Mouse (Mus musculus) urinary bladder, adult 2 months (tissue): ENCODE measurements around the gene Gas7. TPM values are rescaled to one million over a fixed set of nuclear protein-coding genes. Genes with fewer than 3 reads are reported as not detected.

Experiments
- DNase-seq: peaks from one replicate; pipeline ENCODE4 v3.0.0; 2022; ENCODE audit warnings: low spot score
- polyA plus RNA-seq: library from polyadenylated mRNA; depleted of rRNA; stranded (reverse); fragments of >200 nt; gene quantifications from 2 replicates; pipeline ENCODE4 v1.2.3, GENCODE M21; 2012

The Gas7 gene
- polyA plus RNA-seq, 1 experiment = 10.5 TPM

GRCm38 (mm10) chr11:67535703-67536102 lies 80.5 kb downstream of the Gas7 start:
- no peak for DNase-seq

GRCm38 (mm10) chr11:67536413-67536812 lies 81.2 kb downstream of the Gas7 start:
- DNase-seq = no peak

- no peak for DNase-seq
Observed at GRCm38 (mm10) chr11:67537353-67537752, 82.1 kb downstream of the Gas7 start.

GRCm38 (mm10) chr11:67538557-67538956 lies 83.3 kb downstream of the Gas7 start:
- no peak for DNase-seq

- no peak for DNase-seq
Observed at GRCm38 (mm10) chr11:67544656-67545432, 89.6 kb downstream of the Gas7 start.

- DNase-seq = no peak
Observed at GRCm38 (mm10) chr11:67546582-67546981, 91.3 kb downstream of the Gas7 start.

GRCm38 (mm10) chr11:67549306-67549705 lies 94.1 kb downstream of the Gas7 start:
- no peak for DNase-seq

- DNase-seq = no peak
Observed at GRCm38 (mm10) chr11:67549762-67550488, 94.7 kb downstream of the Gas7 start.

- no peak for DNase-seq
Observed at GRCm38 (mm10) chr11:67552400-67552799, 97.2 kb downstream of the Gas7 start.

GRCm38 (mm10) chr11:67554276-67554675 lies 99.0 kb downstream of the Gas7 start:
- no peak for DNase-seq

- DNase-seq = no peak
Observed at GRCm38 (mm10) chr11:67556360-67556759, 101.1 kb downstream of the Gas7 start.

- DNase-seq = no peak
Observed at GRCm38 (mm10) chr11:67558772-67559448, 103.7 kb downstream of the Gas7 start.

GRCm38 (mm10) chr11:67559522-67559921 lies 104.3 kb downstream of the Gas7 start:
- DNase-seq = no peak

GRCm38 (mm10) chr11:67561631-67562030 lies 106.4 kb downstream of the Gas7 start:
- DNase-seq = no peak

- DNase-seq = no peak
Observed at GRCm38 (mm10) chr11:67563141-67563540, 107.9 kb downstream of the Gas7 start.

- DNase-seq = no peak
Observed at GRCm38 (mm10) chr11:67564003-67564637, 108.9 kb downstream of the Gas7 start.

- DNase-seq = no peak
Observed at GRCm38 (mm10) chr11:67565512-67565911, 110.3 kb downstream of the Gas7 start.

- DNase-seq = no peak
Observed at GRCm38 (mm10) chr11:67566704-67567103, 111.5 kb downstream of the Gas7 start.

GRCm38 (mm10) chr11:67567184-67567583 lies 111.9 kb downstream of the Gas7 start:
- DNase-seq = no peak

GRCm38 (mm10) chr11:67567991-67568390 lies 112.8 kb downstream of the Gas7 start:
- no peak for DNase-seq

- no peak for DNase-seq
Observed at GRCm38 (mm10) chr11:67568815-67569214, 113.6 kb downstream of the Gas7 start.

- no peak for DNase-seq
Observed at GRCm38 (mm10) chr11:67570947-67571346, 115.7 kb downstream of the Gas7 start.
